Mouse (Mus musculus) cortical plate, adult 2 months (tissue): ENCODE results near the gene Zar1.

Experiments used
- CTCF ChIP-seq: fragments of 200-500 bp; IDR thresholded peaks from 2 replicates; pipeline ENCODE4 v1.5.1; 2011; ENCODE audit warnings: mild to moderate bottlenecking, control low read depth, low read length; ENCODE audit not compliant: insufficient read depth; ENCODE audit errors: extremely low read depth
- POLR2A ChIP-seq: fragments of 200-500 bp; IDR thresholded peaks from 2 replicates; pipeline ENCODE4 v1.6.1; 2011; ENCODE audit warnings: mild to moderate bottlenecking, low read length, control low read depth; ENCODE audit not compliant: insufficient read depth; ENCODE audit errors: extremely low read depth

GRCm38 (mm10) chr5:72528896-72529295 is 52.2 kb downstream of the Zar1 start:
- TF ChIP-seq CTCF = no peak
- TF ChIP-seq POLR2A = no peak
